Mouse (Mus musculus) C2C12 (cell line): Measurements from ENCODE around the gene Rftn1.

Experiments used
- CTCF ChIP-seq: IDR thresholded peaks from one replicate; pipeline ENCODE4 v1.5.1; 2011; ENCODE audit not compliant: control insufficient read depth, insufficient read depth, insufficient read length
- FOSL1 ChIP-seq: IDR thresholded peaks from one replicate; pipeline ENCODE4 v1.8.0; 2011; ENCODE audit warnings: mild to moderate bottlenecking, low read length; ENCODE audit not compliant: poor library complexity, insufficient read depth, severe bottlenecking
- MAX ChIP-seq: IDR thresholded peaks from one replicate; pipeline ENCODE4 v1.6.1; 2011; ENCODE audit warnings: mild to moderate bottlenecking, control low read depth
- MYOD1 ChIP-seq: IDR thresholded peaks from one replicate; pipeline ENCODE4 v1.6.1; 2011; ENCODE audit warnings: low read depth; ENCODE audit not compliant: control insufficient read depth, insufficient read length
- USF1 ChIP-seq: IDR thresholded peaks from one replicate; pipeline ENCODE4 v1.6.1; 2011; ENCODE audit warnings: low read depth, mild to moderate bottlenecking, control low read depth, moderate library complexity

DNA sequence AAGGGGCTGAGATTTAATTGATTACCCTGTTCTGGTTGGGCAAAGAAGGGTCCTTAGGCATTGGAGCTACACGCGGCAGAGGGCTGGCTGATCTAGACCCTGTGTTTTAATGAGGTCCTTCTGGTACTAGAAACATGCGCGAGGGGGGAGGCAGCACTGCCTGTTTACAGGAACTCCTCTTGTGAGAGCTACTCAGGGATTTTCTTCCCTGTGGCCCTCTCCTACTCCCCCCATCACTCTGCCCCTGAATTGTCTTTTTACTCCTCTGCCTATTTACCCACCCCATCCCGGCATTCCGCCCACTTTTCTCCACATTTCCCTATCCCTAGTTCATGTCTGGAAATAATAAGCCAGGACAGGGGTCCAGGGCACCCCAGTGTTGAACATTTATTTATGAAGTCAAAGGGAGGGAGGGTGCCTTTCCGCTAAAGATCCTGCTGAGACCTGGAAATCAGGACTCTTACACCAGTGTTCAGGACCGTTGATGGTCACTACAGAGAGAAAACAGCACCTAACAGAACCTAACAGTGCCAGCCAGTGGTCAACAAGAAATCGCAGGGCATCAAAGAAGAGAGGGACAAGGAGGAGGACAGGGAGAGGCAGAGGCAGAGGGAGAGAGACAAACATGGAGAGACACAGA, 964 bp upstream of the Rftn1 start:
- TF ChIP-seq MAX (no peak), CTCF (no peak), MYOD1 (no peak), USF1 (no peak), FOSL1 (no peak)
